Mouse (Mus musculus) E14TG2a.4 (cell line): ENCODE data around the gene Zbtb9.

Experiments used
- H3K27me3 ChIP-seq: 2 replicates; pipeline ENCODE4 v1.6.1; 2014; ENCODE audit warnings: low read length, control low read depth; ENCODE audit not compliant: insufficient read depth
- H3K36me3 ChIP-seq: 2 replicates; pipeline ENCODE4 v1.6.1; 2014; ENCODE audit warnings: low read length, control low read depth; ENCODE audit not compliant: insufficient read depth
- H3K4me1 ChIP-seq: replicated peaks from 2 replicates; pipeline ENCODE4 v1.6.1; 2014; ENCODE audit warnings: low read depth, low read length, control low read depth
- H3K4me3 ChIP-seq: replicated peaks from 2 replicates; pipeline ENCODE4 v1.5.1; 2014; ENCODE audit warnings: mild to moderate bottlenecking, low read length
- H3K9me3 ChIP-seq: 2 replicates; pipeline ENCODE4 v1.6.1; 2014; ENCODE audit warnings: low read length, control low read depth
- CTCF ChIP-seq: conservative IDR thresholded peaks from 2 replicates; pipeline ENCODE4 v1.5.1; 2014; ENCODE audit warnings: low read length
- NANOG ChIP-seq: IDR thresholded peaks from 2 replicates; pipeline ENCODE4 v1.6.1; 2014; ENCODE audit warnings: borderline replicate concordance, low read length, mixed read lengths
- POU5F1 ChIP-seq: IDR thresholded peaks from 2 replicates; pipeline ENCODE4 v1.6.1; 2014; ENCODE audit warnings: low read length, borderline replicate concordance

Zbtb9 gene

DNA sequence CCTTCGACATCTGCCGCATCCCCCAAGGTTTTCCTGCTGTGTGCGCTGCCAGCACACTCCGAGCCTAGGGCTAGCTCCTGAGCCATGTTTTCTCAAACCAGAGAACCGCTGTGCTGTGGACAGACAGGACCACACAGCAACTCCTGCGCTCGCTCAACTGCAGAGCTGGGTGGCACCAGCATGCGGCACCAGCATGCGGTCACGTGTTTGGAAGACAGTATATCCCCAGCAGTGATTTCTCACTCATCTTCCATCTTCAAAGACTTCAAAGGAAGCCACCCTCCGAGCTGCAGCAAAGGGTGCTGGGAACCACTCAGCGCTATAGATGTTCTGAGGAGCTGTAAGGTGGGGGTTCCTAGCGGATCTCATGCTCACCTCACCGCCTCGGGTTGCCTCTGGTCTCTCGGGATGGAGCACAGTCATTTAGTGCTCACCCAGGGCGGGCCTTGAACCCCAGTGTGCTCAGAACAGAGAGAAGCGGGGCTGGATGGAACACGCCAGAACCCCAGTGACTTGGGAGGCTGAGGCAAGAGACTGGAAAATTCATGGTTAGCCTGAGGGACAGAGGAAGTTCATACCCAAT is 32.0 kb downstream of the Zbtb9 start:
- H3K9me3 ChIP-seq: no peaks in the 10 kb centered on the region; the same call in 1 of the 2 replicates
- TF ChIP-seq NANOG: no peak
- TF ChIP-seq CTCF: no peak
- TF ChIP-seq POU5F1: no peak
- H3K4me1 ChIP-seq: peaks cover 78% of the 10 kb centered on the region
- H3K36me3 ChIP-seq: no peaks in the 10 kb centered on the region
- peak overlapping the region; percentile 61 for H3K4me3 ChIP-seq
- H3K27me3 ChIP-seq: peaks cover 7% of the 10 kb centered on the region; the same call in 1 of the 2 replicates

DNA sequence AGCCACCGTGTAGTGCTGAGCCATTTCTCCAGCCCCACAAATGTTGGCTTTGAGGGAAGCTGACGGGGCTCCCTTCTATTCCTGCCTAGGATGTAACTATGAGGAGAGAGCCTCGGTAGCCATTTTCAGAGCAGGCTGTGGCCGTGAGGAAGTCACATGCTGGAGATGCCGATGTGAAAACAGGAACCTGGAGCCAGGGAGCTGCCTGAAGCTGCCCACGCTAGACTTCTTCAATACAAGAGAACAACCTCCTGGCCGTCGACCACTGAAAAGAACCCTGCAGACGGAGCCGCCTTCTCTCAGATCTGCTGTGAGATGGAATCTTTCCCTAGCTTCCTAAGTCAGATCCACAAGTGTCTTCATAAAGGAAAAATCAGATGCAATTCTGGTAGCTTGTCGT is 32.7 kb downstream of the Zbtb9 start:
- H3K27me3 ChIP-seq: peaks cover 7% of the 10 kb centered on the region; the same call in 1 of the 2 replicates
- H3K4me3 ChIP-seq: peak overlapping the region; percentile 61
- no peaks in the 10 kb centered on the region for H3K36me3 ChIP-seq
- no peak for TF ChIP-seq POU5F1
- no peak for TF ChIP-seq CTCF
- TF ChIP-seq NANOG: no peak
- peaks cover 78% of the 10 kb centered on the region for H3K4me1 ChIP-seq
- no peaks in the 10 kb centered on the region; the same call in 1 of the 2 replicates for H3K9me3 ChIP-seq

DNA sequence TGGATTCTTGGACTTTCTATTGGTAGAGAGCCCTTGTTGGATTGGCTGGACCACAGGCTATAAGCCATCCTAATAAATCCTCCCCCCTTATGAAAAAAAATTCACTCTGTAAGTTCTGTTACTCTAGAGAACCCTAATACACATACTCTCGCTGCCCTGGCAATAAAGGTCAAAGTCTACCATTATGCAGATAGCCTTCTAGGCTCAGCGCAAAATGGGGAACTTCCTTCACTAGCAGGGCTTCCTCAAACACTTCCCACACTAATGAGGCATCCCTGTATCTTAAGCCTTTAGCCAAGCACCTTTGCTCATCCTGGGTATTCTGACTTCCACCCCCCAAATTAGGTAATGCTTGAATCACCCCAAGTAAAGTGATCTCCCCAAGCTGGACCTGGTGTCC is 35.3 kb downstream of the Zbtb9 start:
- Histone ChIP-seq H3K4me1 (peaks cover 87% of the 10 kb centered on the region), H3K36me3 (no peaks in the 10 kb centered on the region), H3K27me3 (peaks cover 7% of the 10 kb centered on the region; the same call in 1 of the 2 replicates), H3K4me3 (no peak overlapping the region), H3K9me3 (no peaks in the 10 kb centered on the region; the same call in 1 of the 2 replicates)
- TF ChIP-seq POU5F1: no peak
- TF ChIP-seq NANOG: no peak
- TF ChIP-seq CTCF: no peak

DNA sequence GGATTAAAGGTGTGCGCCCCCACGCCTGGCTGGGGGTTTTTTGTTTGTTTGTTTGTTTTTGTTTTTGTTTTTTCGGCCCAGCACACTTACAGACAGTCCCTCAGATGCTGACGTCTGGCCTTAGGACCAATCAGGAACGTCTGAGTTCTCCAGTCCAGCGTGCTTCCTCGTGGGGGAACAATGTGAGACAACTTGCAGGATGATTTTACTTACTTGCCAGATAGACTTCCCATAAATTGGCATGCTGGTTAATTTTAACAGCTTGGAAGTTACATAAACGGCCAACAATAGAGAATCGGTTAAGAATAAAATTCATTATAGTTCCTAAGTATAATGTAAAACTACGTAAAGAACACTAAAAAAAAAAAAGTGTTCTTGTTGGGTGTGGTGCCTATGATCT is 38.2 kb downstream of the Zbtb9 start:
- Histone ChIP-seq H3K36me3 (no peaks in the 10 kb centered on the region), H3K4me1 (peaks cover 68% of the 10 kb centered on the region), H3K9me3 (no peaks in the 10 kb centered on the region; the same call in 1 of the 2 replicates), H3K4me3 (no peak overlapping the region), H3K27me3 (no peaks in the 10 kb centered on the region; the same call in 1 of the 2 replicates)
- TF ChIP-seq POU5F1: no peak
- no peak for TF ChIP-seq NANOG

DNA sequence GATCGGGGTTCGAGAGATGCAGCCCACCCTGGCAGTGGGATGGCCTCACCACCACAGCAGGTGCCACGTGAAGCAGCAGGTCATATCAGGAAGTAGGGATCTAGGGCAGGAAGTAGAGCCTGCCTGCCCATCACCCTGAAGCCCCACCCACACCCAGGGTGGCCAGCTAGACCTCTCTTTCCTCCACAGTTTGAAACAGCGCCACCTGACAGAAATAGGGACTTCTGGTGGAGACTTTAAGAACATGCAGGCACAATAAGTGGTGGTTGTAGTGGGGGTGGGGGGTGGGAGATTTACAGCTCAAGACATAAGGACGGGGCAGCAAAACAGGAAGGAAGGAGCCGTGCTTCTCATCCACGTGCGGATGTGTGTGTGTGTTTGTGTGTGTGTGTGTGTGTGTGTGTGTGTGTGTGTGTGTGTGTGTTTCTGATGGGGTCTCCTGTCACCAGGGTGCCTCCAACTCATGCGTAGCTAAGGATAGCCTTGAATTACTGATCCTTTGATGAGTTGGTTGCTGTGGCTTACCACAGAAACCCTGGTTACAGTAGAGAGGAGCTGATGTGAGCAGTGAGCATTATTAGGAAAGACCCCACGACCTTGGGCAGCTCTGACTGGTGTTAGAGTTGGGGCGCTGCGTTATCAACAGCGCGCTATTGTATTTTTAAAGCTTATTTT is 39.2 kb downstream of the Zbtb9 start:
- Histone ChIP-seq H3K4me3 (peak overlapping the region; percentile 11; the same call in 1 of the 2 replicates), H3K27me3 (no peaks in the 10 kb centered on the region; the same call in 1 of the 2 replicates), H3K9me3 (no peaks in the 10 kb centered on the region), H3K4me1 (peaks cover 66% of the 10 kb centered on the region), H3K36me3 (no peaks in the 10 kb centered on the region)
- TF ChIP-seq CTCF: no peak
- no peak for TF ChIP-seq POU5F1
- TF ChIP-seq NANOG: no peak

DNA sequence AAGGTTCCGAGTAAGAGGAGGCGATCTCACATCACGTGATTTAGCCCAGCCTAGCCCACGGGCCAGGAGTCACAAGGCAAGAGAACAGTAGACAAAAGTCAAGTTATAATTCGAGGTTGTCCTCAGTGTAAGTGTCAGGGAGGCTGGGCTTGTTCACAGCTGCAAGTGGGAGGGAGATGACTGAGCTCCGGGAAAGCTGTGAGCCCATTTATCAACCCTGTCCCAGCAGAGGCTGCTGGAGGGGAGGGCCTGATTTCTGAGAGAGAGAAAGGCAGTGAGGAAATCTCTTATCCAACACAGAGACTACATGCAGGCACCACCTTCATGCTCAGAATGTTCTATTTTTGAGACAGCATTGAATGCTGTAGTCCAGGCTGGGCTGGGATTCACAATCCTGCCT is 39.9 kb downstream of the Zbtb9 start:
- TF ChIP-seq CTCF: no peak
- TF ChIP-seq NANOG: no peak
- no peak for TF ChIP-seq POU5F1

DNA sequence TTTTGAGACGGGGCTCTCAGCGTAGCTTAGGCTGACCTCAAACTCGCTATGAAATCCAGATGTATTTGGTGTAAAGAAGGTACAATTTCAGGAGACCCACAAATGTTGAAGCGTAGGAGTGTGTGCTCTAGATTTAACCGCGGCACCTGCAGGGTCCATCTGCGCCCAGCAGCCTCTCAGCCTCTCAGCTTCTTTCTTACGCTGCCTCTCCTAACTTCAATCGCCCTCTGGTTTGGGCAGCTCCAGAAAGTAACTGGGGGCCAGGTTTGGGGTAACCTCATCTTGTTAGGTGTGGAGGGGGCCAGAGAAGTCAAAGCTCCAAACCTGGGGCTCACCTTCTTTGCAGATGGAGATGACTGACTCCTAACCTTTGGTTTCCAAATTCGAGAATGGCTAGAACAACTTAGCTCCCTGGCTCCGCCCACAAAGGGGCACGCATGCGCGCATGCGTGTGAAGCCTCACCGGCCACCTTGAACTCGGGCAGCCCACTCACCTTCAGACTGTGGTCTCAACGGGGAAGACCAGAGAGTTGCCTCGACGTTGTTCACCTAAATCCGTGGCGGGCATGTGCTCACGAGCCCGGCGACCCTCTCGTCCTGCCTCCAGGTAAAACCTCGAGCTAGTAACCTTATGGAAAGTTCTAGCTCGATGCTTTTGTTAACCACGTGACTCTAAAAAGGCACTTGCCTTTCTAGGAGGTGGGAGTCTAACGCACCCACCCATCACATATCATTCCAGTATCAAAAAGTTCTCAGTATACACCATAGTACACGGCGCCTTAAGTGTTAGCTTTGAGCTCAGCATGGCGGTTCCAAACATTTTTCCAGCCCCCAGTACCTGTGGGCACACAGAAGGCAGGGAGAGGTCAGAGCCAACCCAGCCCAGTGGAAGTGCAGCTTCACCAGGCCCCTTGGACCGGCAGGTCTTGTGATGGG is 44.9 kb downstream of the Zbtb9 start:
- no peak for TF ChIP-seq CTCF
- TF ChIP-seq POU5F1: no peak
- TF ChIP-seq NANOG: no peak
- peaks cover 63% of the 10 kb centered on the region for H3K4me1 ChIP-seq
- no peaks in the 10 kb centered on the region for H3K27me3 ChIP-seq
- H3K4me3 ChIP-seq: peak overlapping the region; percentile 77
- peaks cover 29% of the 10 kb centered on the region for H3K36me3 ChIP-seq
- no peaks in the 10 kb centered on the region for H3K9me3 ChIP-seq

More for the DNA sequence above, 39.9 kb downstream of the Zbtb9 start:
- peak overlapping the region; percentile 11; the same call in 1 of the 2 replicates for H3K4me3 ChIP-seq
- H3K27me3 ChIP-seq: no peaks in the 10 kb centered on the region; the same call in 1 of the 2 replicates
- H3K36me3 ChIP-seq: no peaks in the 10 kb centered on the region
- H3K9me3 ChIP-seq: no peaks in the 10 kb centered on the region
- peaks cover 69% of the 10 kb centered on the region for H3K4me1 ChIP-seq

DNA sequence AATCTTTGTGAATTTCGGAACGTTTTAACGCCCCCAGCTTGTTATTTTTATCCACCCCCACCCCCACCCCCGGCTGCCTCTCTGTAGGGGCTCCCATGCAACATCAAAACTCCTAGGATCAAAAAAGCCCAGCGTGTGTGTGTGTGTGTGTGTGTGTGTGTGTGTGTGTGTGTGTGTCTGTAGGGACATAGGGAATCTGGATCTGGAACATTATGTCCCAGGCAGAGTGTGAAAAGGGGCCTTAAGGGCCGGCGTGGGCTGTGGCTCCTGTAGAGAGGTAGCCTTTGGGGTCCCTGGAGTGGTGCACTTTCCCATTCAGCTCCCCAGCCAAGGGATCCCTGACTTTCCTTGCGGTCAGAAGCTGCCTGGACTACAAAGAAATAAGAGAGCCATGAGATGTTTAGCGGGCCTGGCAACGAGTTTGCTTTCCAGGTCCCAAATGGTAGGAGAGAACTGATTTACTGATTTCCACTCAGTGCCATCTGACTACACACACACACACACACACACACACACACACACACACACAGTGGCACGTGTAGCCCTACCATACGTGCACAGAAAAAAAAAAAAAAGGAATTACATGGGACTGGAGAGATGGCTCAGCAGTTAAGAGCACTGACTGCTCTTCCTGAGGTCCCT is 45.7 kb downstream of the Zbtb9 start:
- Histone ChIP-seq H3K36me3 (peaks cover 35% of the 10 kb centered on the region), H3K9me3 (no peaks in the 10 kb centered on the region), H3K27me3 (no peaks in the 10 kb centered on the region), H3K4me3 (peak overlapping the region; percentile 77), H3K4me1 (peaks cover 67% of the 10 kb centered on the region)
- no peak for TF ChIP-seq CTCF
- no peak for TF ChIP-seq POU5F1
- TF ChIP-seq NANOG: no peak
